Mouse (Mus musculus) heart, embryonic 10.5 days (tissue): ENCODE data around the gene Btnl4. TPM values are rescaled to one million over a fixed set of nuclear protein-coding genes. Genes with fewer than 3 reads are reported as not detected.

ENCODE experiments used
- polyA plus RNA-seq: library from polyadenylated mRNA; unstranded; fragments of >200 nt; fragmentation: Nextera tagmentation; extraction: Ambion mirVana; gene quantifications from 2 replicates; pipeline ENCODE4 v1.2.1, GENCODE M21; 2016

Gene Btnl4
- polyA plus RNA-seq, 1 experiment from 2014 or later, result not detected

Other genes with a start within 250 kb of the Btnl4 start
- gene H2-Ob, start 238.4 kb downstream of the Btnl4 start, polyA plus RNA-seq, result not detected in 2 replicates
- 13.2 and 14.6 TPM in 2 replicates for gene H2-Ab1, start 219.6 kb downstream of the Btnl4 start, polyA plus RNA-seq
- 0.11 TPM in 1 of 2 replicates, not detected in the other for gene H2-Aa, start 189.5 kb downstream of the Btnl4 start, polyA plus RNA-seq
- gene H2-Eb1, start 171.5 kb downstream of the Btnl4 start, polyA plus RNA-seq, result 1.4 TPM in 2 replicates
- not detected in 2 replicates for gene H2-Eb2, start 151.7 kb downstream of the Btnl4 start, polyA plus RNA-seq
- gene Btnl2, start 122.5 kb downstream of the Btnl4 start, polyA plus RNA-seq, result 0.05 TPM in 1 of 2 replicates, not detected in the other
- not detected in 2 replicates for gene Btnl1, start 100.2 kb downstream of the Btnl4 start, polyA plus RNA-seq
- gene BC051142, start 78.5 kb downstream of the Btnl4 start, polyA plus RNA-seq, result 0.14 and 0.15 TPM in 2 replicates
- not detected in 2 replicates for gene Btnl6, start 40.0 kb upstream of the Btnl4 start, polyA plus RNA-seq
- gene Notch4, start 87.0 kb upstream of the Btnl4 start, polyA plus RNA-seq, result 6.4 and 8.4 TPM in 2 replicates
- 6.8 and 11.0 TPM in 2 replicates for gene Gpsm3, start 112.5 kb upstream of the Btnl4 start, polyA plus RNA-seq
- 10.2 and 16.6 TPM in 2 replicates for gene Pbx2, start 113.9 kb upstream of the Btnl4 start, polyA plus RNA-seq
- gene Ager, start 120.5 kb upstream of the Btnl4 start, polyA plus RNA-seq, result 5.3 and 5.6 TPM in 2 replicates
- 139 and 157 TPM in 2 replicates for gene Rnf5, start 126.4 kb upstream of the Btnl4 start, polyA plus RNA-seq
- gene Agpat1, start 126.9 kb upstream of the Btnl4 start, polyA plus RNA-seq, result 44.8 and 57.8 TPM in 2 replicates
- 0.49 and 1.7 TPM in 2 replicates for gene Egfl8, start 138.7 kb upstream of the Btnl4 start, polyA plus RNA-seq
- 24.3 and 27.5 TPM in 2 replicates for gene Ppt2, start 151.2 kb upstream of the Btnl4 start, polyA plus RNA-seq
- 0.11 TPM in 1 of 2 replicates, not detected in the other for gene Prrt1, start 152.2 kb upstream of the Btnl4 start, polyA plus RNA-seq
- gene Fkbpl, start 167.4 kb upstream of the Btnl4 start, polyA plus RNA-seq, result 12.6 TPM in 2 replicates
- gene Atf6b, start 169.8 kb upstream of the Btnl4 start, polyA plus RNA-seq, result 74.0 and 76.8 TPM in 2 replicates
- gene Tnxb, start 193.2 kb upstream of the Btnl4 start, polyA plus RNA-seq, result 0.04 and 0.07 TPM in 2 replicates